Mouse (Mus musculus): Measurements from ENCODE around the gene Kcnq1.

DNA sequence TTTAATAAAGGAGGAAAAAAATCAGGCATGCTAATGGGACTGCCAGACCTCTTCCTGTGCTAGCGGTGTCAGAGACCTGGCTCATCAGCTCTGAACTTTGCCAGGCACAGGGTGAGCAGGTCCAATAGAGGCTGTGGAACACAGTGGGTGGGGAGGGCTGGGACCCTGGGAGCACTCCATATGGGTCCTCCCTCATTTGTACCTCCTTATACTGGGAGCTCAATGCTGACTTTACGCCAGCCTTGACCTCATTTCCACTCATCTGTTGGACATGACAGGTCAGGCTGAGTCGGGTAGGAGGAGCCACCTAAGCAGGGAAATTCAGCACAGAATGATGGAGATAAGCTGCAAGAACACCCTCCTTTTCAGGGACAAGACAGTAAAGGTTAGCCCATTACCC is 38.3 kb upstream of the Kcnq1 start:
- TF ChIP-seq CTCF (IDR thresholded peaks at IDR 0.05; ENCODE audit: low read depth) (no peak), EP300 (optimal IDR thresholded peaks at IDR 0.05) (no peak)
